Mouse (Mus musculus) CH12.LX (cell line): ENCODE measurements at regions not wholly inside any gene's neighbourhood (a gene's known extent, or its start where the extent isn't known, plus 50 kb on each side); places are given as distances from the start of the nearest gene placed in this dataset.

ENCODE experiments used
- DNase-seq: peaks from one replicate; pipeline ENCODE4 v3.0.0-alpha.2; 2013; ENCODE audit errors: extremely low read depth
- H3K27ac ChIP-seq: 2 replicates; pipeline ENCODE4 v1.5.1; 2012; ENCODE audit warnings: low read depth, mild to moderate bottlenecking, control low read depth, moderate library complexity; ENCODE audit not compliant: insufficient read depth
- H3K27me3 ChIP-seq: replicated peaks from 2 replicates; pipeline ENCODE3; 2012; ENCODE audit warnings: inconsistent platforms
- H3K36me3 ChIP-seq, 2 experiments: replicated peaks in 1 of 2; 2 replicates each; pipeline versions ENCODE3 to v1.6.1; 2012; ENCODE audit warnings: inconsistent platforms in 1 of 2, low read length in 1 of 2, mild to moderate bottlenecking in 1 of 2, mixed read lengths in 1 of 2, moderate library complexity in 1 of 2; ENCODE audit not compliant: control insufficient read depth in 1 of 2, insufficient read depth in 1 of 2
- H3K4me1 ChIP-seq, 2 experiments: 2 replicates each; pipeline ENCODE4 v1.6.1; 2012; ENCODE audit warnings: inconsistent platforms in 1 of 2, moderate library complexity in 1 of 2; ENCODE audit not compliant: insufficient read depth in 2 of 2, control insufficient read depth in 1 of 2
- H3K4me2 ChIP-seq: 2 replicates; pipeline ENCODE4 v1.6.1; 2012; ENCODE audit warnings: low read depth, mild to moderate bottlenecking, control low read depth; ENCODE audit not compliant: poor library complexity, insufficient read depth, severe bottlenecking
- H3K4me3 ChIP-seq, 3 experiments: fragments of 150-350 bp in 1 of 3; sonication (generic) in 1 of 3; replicated peaks in 1 of 3; 2 replicates each; pipeline versions ENCODE3 to v1.5.1; 2011 to 2012; ENCODE audit warnings: low read depth in 2 of 3, low read length in 2 of 3, mild to moderate bottlenecking in 2 of 3, moderate library complexity in 2 of 3, control low read depth in 1 of 3, improper control_type of control experiment in 1 of 3, inconsistent platforms in 1 of 3, mixed read lengths in 1 of 3; ENCODE audit not compliant: poor library complexity in 1 of 3
- H3K79me2 ChIP-seq: replicated peaks from 2 replicates; pipeline ENCODE4 v1.6.1; 2012; ENCODE audit warnings: mild to moderate bottlenecking, moderate library complexity; ENCODE audit not compliant: control insufficient read depth, poor library complexity, insufficient read depth, severe bottlenecking; ENCODE audit errors: extremely low read depth
- H3K9ac ChIP-seq: 2 replicates; pipeline ENCODE4 v1.6.1; 2012; ENCODE audit warnings: low read depth, mild to moderate bottlenecking, control low read depth, moderate library complexity; ENCODE audit not compliant: insufficient read depth
- H3K9me3 ChIP-seq: replicated peaks from 2 replicates; pipeline ENCODE3; 2012; ENCODE audit warnings: low read length, inconsistent platforms, mixed read lengths
- BHLHE40 ChIP-seq: IDR thresholded peaks from 2 replicates; pipeline ENCODE4 v1.6.1; 2011; ENCODE audit warnings: mild to moderate bottlenecking, low read depth, low read length, improper control_type of control experiment
- CHD1 ChIP-seq: IDR thresholded peaks from 2 replicates; pipeline ENCODE4 v1.6.1; 2012; ENCODE audit warnings: low read depth, low read length, improper control_type of control experiment, inconsistent platforms
- E2F4 ChIP-seq: IDR thresholded peaks from 2 replicates; pipeline ENCODE4 v1.6.1; 2011; ENCODE audit warnings: low read depth, low read length, improper control_type of control experiment; ENCODE audit not compliant: insufficient replicate concordance
- EP300 ChIP-seq: IDR thresholded peaks from 2 replicates; pipeline ENCODE4 v1.6.1; 2011; ENCODE audit warnings: low read length, improper control_type of control experiment
- ETS1 ChIP-seq: conservative IDR thresholded peaks from 2 replicates; pipeline ENCODE4 v1.6.1; 2012; ENCODE audit warnings: low read depth, mild to moderate bottlenecking, inconsistent platforms, low read length, improper control_type of control experiment, moderate library complexity
- GABPA ChIP-seq: IDR thresholded peaks from 2 replicates; pipeline ENCODE4 v1.6.1; 2012; ENCODE audit warnings: low read depth, low read length, improper control_type of control experiment, inconsistent platforms; ENCODE audit not compliant: insufficient replicate concordance
- HCFC1 ChIP-seq: IDR thresholded peaks from 2 replicates; pipeline ENCODE4 v1.6.1; 2012; ENCODE audit warnings: low read depth, mild to moderate bottlenecking, inconsistent platforms, low read length, improper control_type of control experiment
- IRF4 ChIP-seq: IDR thresholded peaks from 2 replicates; pipeline ENCODE4 v1.6.1; 2014; ENCODE audit warnings: low read depth, mild to moderate bottlenecking, inconsistent platforms, low read length, improper control_type of control experiment
- KAT2A ChIP-seq: IDR thresholded peaks from 2 replicates; pipeline ENCODE4 v1.6.1; 2012; ENCODE audit warnings: low read length, improper control_type of control experiment, inconsistent platforms; ENCODE audit not compliant: insufficient replicate concordance
- MAFK ChIP-seq: IDR thresholded peaks from 2 replicates; pipeline ENCODE4 v1.6.1; 2011; ENCODE audit warnings: low read length, improper control_type of control experiment; ENCODE audit not compliant: insufficient replicate concordance
- MEF2A ChIP-seq: IDR thresholded peaks from 2 replicates; pipeline ENCODE4 v1.6.1; 2014; ENCODE audit warnings: low read depth, mild to moderate bottlenecking, inconsistent platforms, low read length, improper control_type of control experiment, borderline replicate concordance
- MYC ChIP-seq: IDR thresholded peaks from 2 replicates; pipeline ENCODE4 v1.6.1; 2011; ENCODE audit warnings: low read depth, mild to moderate bottlenecking, improper control_type of control experiment, low read length
- NELFE ChIP-seq: IDR thresholded peaks from 2 replicates; pipeline ENCODE4 v1.6.1; 2011; ENCODE audit warnings: low read depth, low read length, improper control_type of control experiment
- PAX5 ChIP-seq: IDR thresholded peaks from 2 replicates; pipeline ENCODE4 v1.6.1; 2012; ENCODE audit warnings: low read length, inconsistent platforms, mixed read lengths
- POLR2A ChIP-seq: IDR thresholded peaks from 2 replicates; pipeline ENCODE4 v1.6.1; 2011; ENCODE audit warnings: low read depth, mild to moderate bottlenecking, improper control_type of control experiment, low read length
- POLR2AphosphoS2 ChIP-seq: IDR thresholded peaks from 2 replicates; pipeline ENCODE4 v1.6.1; 2011; ENCODE audit warnings: low read depth, low read length, improper control_type of control experiment
- SMC3 ChIP-seq: IDR thresholded peaks from 2 replicates; pipeline ENCODE4 v1.6.1; 2011; ENCODE audit warnings: low read depth, low read length, improper control_type of control experiment
- TCF12 ChIP-seq: IDR thresholded peaks from 2 replicates; pipeline ENCODE4 v1.6.1; 2014; ENCODE audit warnings: low read depth, mild to moderate bottlenecking, inconsistent platforms, low read length, improper control_type of control experiment
- ZC3H11A ChIP-seq: IDR thresholded peaks from 2 replicates; pipeline ENCODE4 v1.6.1; 2012; ENCODE audit warnings: low read depth, mild to moderate bottlenecking, inconsistent platforms, low read length, improper control_type of control experiment
- ZKSCAN1 ChIP-seq: IDR thresholded peaks from 2 replicates; pipeline ENCODE4 v1.6.1; 2012; ENCODE audit warnings: low read depth, inconsistent platforms, low read length, improper control_type of control experiment, borderline replicate concordance
- ZMIZ1 ChIP-seq: IDR thresholded peaks from 2 replicates; pipeline ENCODE4 v1.6.1; 2012; ENCODE audit warnings: low read depth, mild to moderate bottlenecking, inconsistent platforms, low read length, improper control_type of control experiment
- ZNF384 ChIP-seq: IDR thresholded peaks from 2 replicates; pipeline ENCODE4 v1.6.1; 2012; ENCODE audit warnings: low read depth, low read length, improper control_type of control experiment, inconsistent platforms
- dilution Hi-C: fragments of 300-500 bp; cut with MboI; formaldehyde crosslinking; loops from 2 replicates; pipeline ENCODE4 v1.14.3; 2020; ENCODE audit warnings: low sequenced_read_pairs; ENCODE audit not compliant: extremely low pct_unique_long_range_greater_than_20kb, extremely low pct_ligation_motif_present
- in situ Hi-C: fragments of 300-500 bp; cut with MboI; formaldehyde crosslinking; loops from 3 replicates; pipeline ENCODE4 v1.14.3; 2019; ENCODE audit warnings: low sequenced_read_pairs, low pct_ligation_motif_present, low pct_unique_long_range_greater_than_20kb, mixed read lengths

DNA sequence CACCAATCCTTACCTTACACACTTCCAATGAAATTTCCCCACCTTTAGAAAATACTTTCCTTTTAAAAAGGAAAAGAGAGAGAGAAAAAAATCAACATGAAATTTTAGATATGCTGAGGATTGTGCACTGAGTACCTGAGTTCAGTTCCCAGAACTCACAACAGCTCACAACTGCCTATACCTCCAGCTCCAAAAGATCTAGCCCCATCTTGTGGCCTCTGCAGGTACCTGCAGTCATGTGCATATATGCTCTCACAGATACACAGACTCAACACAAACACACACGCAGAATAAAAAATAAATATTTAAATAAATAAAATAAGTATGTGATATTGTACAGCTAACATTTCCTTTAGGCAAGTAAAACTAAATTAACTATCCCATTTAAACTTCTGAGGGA, 260.3 kb upstream of the Zwint start:
- Histone ChIP-seq H3K9me3 (no peaks in the 10 kb centered on the region), H3K27me3 (no peaks in the 10 kb centered on the region), H3K9ac (no peak overlapping the region), H3K79me2 (no peaks in the 10 kb centered on the region), H3K4me3 (no peak overlapping the region), H3K27ac (no peak overlapping the region), H3K4me1 (no peaks in the 10 kb centered on the region), H3K4me2 (no peak overlapping the region), H3K36me3 (no peaks in the 10 kb centered on the region)
- TF ChIP-seq KAT2A, result no peak
- TF ChIP-seq ETS1, result no peak
- TF ChIP-seq BHLHE40, result no peak
- peak; percentile 7 for DNase-seq
- in situ Hi-C loops, result no loop called here
- dilution Hi-C loops, result no loop called here

DNA sequence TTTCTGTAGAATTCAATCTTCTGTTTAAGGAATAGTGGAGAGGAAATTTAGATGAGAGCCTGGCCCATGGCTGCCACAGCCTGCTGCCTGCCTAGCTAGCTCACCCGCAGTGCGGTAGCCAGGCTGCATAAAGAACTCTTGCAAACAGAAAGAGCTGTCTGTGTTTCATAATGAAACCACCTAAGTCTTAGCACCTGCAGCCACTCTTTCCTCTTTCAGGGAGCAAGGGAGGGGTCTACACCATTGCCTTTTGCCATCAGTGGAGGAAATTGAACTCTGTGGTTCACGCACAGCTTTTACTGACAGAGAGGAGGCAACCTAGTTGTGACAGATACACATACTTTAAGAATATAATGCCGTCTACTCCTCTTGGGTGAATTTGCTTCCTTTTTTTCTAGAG, 251.4 kb upstream of the Zwint start:
- dilution Hi-C loops, result no loop called here
- Histone ChIP-seq H3K4me1 (peaks cover 5 to 6% of the 10 kb centered on the region in 2 experiments; a peak in 2 of 4 replicates), H3K9ac (no peak overlapping the region), H3K36me3 (no peaks in the 10 kb centered on the region), H3K27me3 (no peaks in the 10 kb centered on the region), H3K4me3 (no peak overlapping the region), H3K27ac (no peak overlapping the region), H3K9me3 (no peaks in the 10 kb centered on the region), H3K4me2 (no peak overlapping the region), H3K79me2 (no peaks in the 10 kb centered on the region)
- DNase-seq, result peak; percentile 67
- no peak for TF ChIP-seq CHD1
- TF ChIP-seq POLR2AphosphoS2, result no peak
- no peak for TF ChIP-seq E2F4
- no peak for TF ChIP-seq ZMIZ1
- TF ChIP-seq MAFK, result no peak
- TF ChIP-seq TCF12, result 0 out of 2 replicates have a peak, but pooled peaks have one; percentile 41
- TF ChIP-seq ZKSCAN1, result no peak
- TF ChIP-seq KAT2A, result no peak
- peak; percentile 58; the same call in 1 of the 2 replicates for TF ChIP-seq EP300
- no peak; the same call in 1 of the 2 replicates for TF ChIP-seq BHLHE40
- TF ChIP-seq NELFE, result no peak
- peak; percentile 67 for TF ChIP-seq IRF4
- TF ChIP-seq HCFC1, result no peak
- no peak for TF ChIP-seq PAX5
- no peak for TF ChIP-seq GABPA
- TF ChIP-seq POLR2A, result no peak
- TF ChIP-seq SMC3, result no peak
- TF ChIP-seq ZC3H11A, result no peak
- no peak for TF ChIP-seq MYC
- TF ChIP-seq MEF2A, result no peak
- no peak for TF ChIP-seq ZNF384
- in situ Hi-C loops, result no loop called here
